Mouse (Mus musculus): ENCODE data around the gene Nr3c2. TPM values are rescaled to one million over a fixed set of nuclear protein-coding genes. Genes with fewer than 3 reads are reported as not detected.

The Nr3c2 gene
- total and polyA plus RNA-seq, 3 experiments: 0.12 to 0.30 TPM; not detected in 1

DNA sequence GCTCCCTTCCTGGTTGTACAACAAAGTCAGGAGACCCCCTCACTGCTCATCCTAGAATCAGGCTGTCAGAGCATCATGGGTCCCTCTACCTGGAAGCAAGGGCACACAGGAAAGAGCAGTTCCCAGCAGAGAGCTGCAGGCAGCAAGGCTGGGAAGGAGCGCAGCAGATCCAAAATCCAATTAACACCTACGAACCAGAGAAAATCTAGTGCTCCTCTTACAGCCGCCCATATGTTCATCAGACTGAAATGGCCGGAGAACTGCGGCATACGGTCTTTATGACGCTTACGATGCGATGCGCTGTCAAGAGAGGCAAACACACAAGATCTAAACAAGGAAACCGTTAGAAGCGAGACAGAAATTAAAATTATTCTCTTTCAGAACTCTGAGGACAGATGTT, 389.2 kb downstream of the Nr3c2 start:
- H3K9ac ChIP-seq (ENCODE audit: insufficient read depth, low read depth): no peak overlapping the region
- H3K4me3 ChIP-seq (replicated peaks in 1 of 3; ENCODE audit: low read depth in 2 of 3, low read length in 2 of 3, poor library complexity in 1 of 3): no peak overlapping the region
- no peak overlapping the region for H3K27ac ChIP-seq (ENCODE audit: insufficient read depth, low read depth)
- H3K36me3 ChIP-seq (replicated peaks in 1 of 2; ENCODE audit: control insufficient read depth in 1 of 2, insufficient read depth in 1 of 2, low read length in 1 of 2): no peaks in the 10 kb centered on the region
- H3K4me2 ChIP-seq (ENCODE audit: insufficient read depth, low read depth, poor library complexity, severe bottlenecking): no peak overlapping the region
- no peak for DNase-seq (ENCODE audit: extremely low read depth)
- H3K4me1 ChIP-seq (ENCODE audit: control insufficient read depth in 1 of 2, insufficient read depth in 2 of 2): no peaks in the 10 kb centered on the region
- H3K79me2 ChIP-seq (replicated peaks; ENCODE audit: control insufficient read depth, extremely low read depth, insufficient read depth, poor library complexity, severe bottlenecking): no peaks in the 10 kb centered on the region
- in situ Hi-C loops (cut with MboI; ENCODE audit: low pct_ligation_motif_present, low pct_unique_long_range_greater_than_20kb, low sequenced_read_pairs): no loop called here
- TF ChIP-seq MXI1 (IDR thresholded peaks at IDR 0.05; ENCODE audit: low read depth, low read length) (no peak), GABPA (IDR thresholded peaks at IDR 0.05; ENCODE audit: insufficient replicate concordance, low read depth, low read length) (no peak), IRF4 (IDR thresholded peaks at IDR 0.05; ENCODE audit: low read depth, low read length) (no peak), EP300 (IDR thresholded peaks at IDR 0.05; ENCODE audit: low read length) (no peak)
- dilution Hi-C loops (cut with MboI; ENCODE audit: extremely low pct_ligation_motif_present, extremely low pct_unique_long_range_greater_than_20kb, low sequenced_read_pairs): no loop called here
- H3K27me3 ChIP-seq (replicated peaks): no peaks in the 10 kb centered on the region
- H3K9me3 ChIP-seq (replicated peaks; ENCODE audit: low read length): no peaks in the 10 kb centered on the region

DNA sequence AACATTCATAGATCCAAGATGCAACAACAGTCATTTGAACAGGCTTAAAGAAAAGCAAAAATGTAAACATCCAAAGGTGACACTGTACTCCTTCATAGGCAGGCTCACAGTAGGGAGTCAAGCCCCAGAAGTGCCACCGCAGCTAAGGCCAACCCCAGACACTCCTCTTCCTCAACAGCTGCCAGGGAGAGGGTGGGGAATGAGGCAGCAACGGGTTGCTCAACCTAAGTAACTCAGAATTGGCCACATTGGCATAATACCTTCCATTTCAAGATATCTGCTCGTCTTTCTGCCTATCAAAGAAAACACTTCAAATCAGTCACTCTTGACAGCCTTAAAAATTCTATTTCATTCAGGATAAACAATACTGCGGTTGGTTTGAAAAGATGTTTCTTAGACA, 392.9 kb downstream of the Nr3c2 start:
- TF ChIP-seq MAX (IDR thresholded peaks at IDR 0.05; ENCODE audit: low read length) (no peak), UBTF (IDR thresholded peaks at IDR 0.05; ENCODE audit: low read depth, low read length) (no peak), MXI1 (IDR thresholded peaks at IDR 0.05; ENCODE audit: low read depth, low read length) (no peak), E2F4 (IDR thresholded peaks at IDR 0.05; ENCODE audit: insufficient replicate concordance, low read depth, low read length) (no peak), USF2 (conservative IDR thresholded peaks at IDR 0.05; ENCODE audit: low read depth, low read length) (no peak), ELF1 (IDR thresholded peaks at IDR 0.05; ENCODE audit: low read depth, low read length) (no peak), POLR2AphosphoS2 (IDR thresholded peaks at IDR 0.05; ENCODE audit: low read depth, low read length) (no peak), SMC3 (IDR thresholded peaks at IDR 0.05; ENCODE audit: low read depth, low read length) (no peak), MEF2A (IDR thresholded peaks at IDR 0.05; ENCODE audit: borderline replicate concordance, low read depth, low read length) (no peak)
- dilution Hi-C loops (cut with MboI; ENCODE audit: extremely low pct_ligation_motif_present, extremely low pct_unique_long_range_greater_than_20kb, low sequenced_read_pairs): no loop called here
- Histone ChIP-seq H3K9me3 (replicated peaks; ENCODE audit: low read length) (no peaks in the 10 kb centered on the region), H3K27me3 (replicated peaks) (no peaks in the 10 kb centered on the region), H3K79me2 (replicated peaks; ENCODE audit: control insufficient read depth, extremely low read depth, insufficient read depth, poor library complexity, severe bottlenecking) (no peaks in the 10 kb centered on the region), H3K36me3 (replicated peaks in 1 of 2; ENCODE audit: control insufficient read depth in 1 of 2, insufficient read depth in 1 of 2, low read length in 1 of 2) (no peaks in the 10 kb centered on the region), H3K9ac (ENCODE audit: insufficient read depth, low read depth) (no peak overlapping the region), H3K4me1 (ENCODE audit: control insufficient read depth in 1 of 2, insufficient read depth in 2 of 2) (no peaks in the 10 kb centered on the region), H3K4me2 (ENCODE audit: insufficient read depth, low read depth, poor library complexity, severe bottlenecking) (no peak overlapping the region), H3K4me3 (replicated peaks in 1 of 3; ENCODE audit: low read depth in 2 of 3, low read length in 2 of 3, poor library complexity in 1 of 3) (no peak overlapping the region), H3K27ac (ENCODE audit: insufficient read depth, low read depth) (no peak overlapping the region)
- in situ Hi-C loops (cut with MboI; ENCODE audit: low pct_ligation_motif_present, low pct_unique_long_range_greater_than_20kb, low sequenced_read_pairs): no loop called here
- no peak for DNase-seq (ENCODE audit: extremely low read depth)

DNA sequence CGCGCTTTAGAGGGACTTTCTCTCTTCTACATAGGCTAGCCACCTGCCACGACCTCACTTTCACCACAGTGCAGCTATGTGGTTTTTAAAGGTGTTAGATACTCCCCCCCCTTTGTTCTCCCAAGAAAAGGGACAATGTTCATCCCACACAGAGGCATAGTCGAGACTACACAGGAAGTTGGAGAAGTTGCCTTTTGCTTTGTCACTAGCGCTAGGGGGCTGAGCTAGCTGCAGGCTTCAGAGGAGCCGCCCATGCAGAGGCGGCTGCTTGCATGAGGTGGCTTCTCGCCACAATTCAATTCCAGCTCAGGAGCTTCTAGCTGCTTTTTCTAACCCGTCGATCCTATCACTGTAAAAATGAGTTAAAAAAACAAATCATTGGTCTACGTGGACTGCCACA, 393.4 kb downstream of the Nr3c2 start:
- TF ChIP-seq JUN (IDR thresholded peaks at IDR 0.05; ENCODE audit: insufficient read depth, low read depth, low read length) (no peak), POLR2A (IDR thresholded peaks at IDR 0.05; ENCODE audit: low read depth, low read length) (no peak), BHLHE40 (IDR thresholded peaks at IDR 0.05; ENCODE audit: low read depth, low read length) (no peak), KAT2A (IDR thresholded peaks at IDR 0.05; ENCODE audit: insufficient replicate concordance, low read length) (no peak), NELFE (IDR thresholded peaks at IDR 0.05; ENCODE audit: low read depth, low read length) (no peak), ZMIZ1 (IDR thresholded peaks at IDR 0.05; ENCODE audit: low read depth, low read length) (no peak), TBP (conservative IDR thresholded peaks at IDR 0.05; ENCODE audit: low read depth, low read length) (no peak), USF1 (IDR thresholded peaks at IDR 0.05; ENCODE audit: low read depth, low read length) (no peak), E2F4 (IDR thresholded peaks at IDR 0.05; ENCODE audit: insufficient replicate concordance, low read depth, low read length) (no peak), GABPA (IDR thresholded peaks at IDR 0.05; ENCODE audit: insufficient replicate concordance, low read depth, low read length) (no peak), MYC (IDR thresholded peaks at IDR 0.05; ENCODE audit: low read depth, low read length) (no peak), RCOR1 (conservative IDR thresholded peaks at IDR 0.05; ENCODE audit: low read depth, low read length) (no peak), ZNF384 (IDR thresholded peaks at IDR 0.05; ENCODE audit: low read depth, low read length) (no peak), CTCF (conservative IDR thresholded peaks at IDR 0.05 in 1 of 2, IDR thresholded peaks at IDR 0.05 in 1 of 2; ENCODE audit: low read depth in 2 of 2, low read length in 2 of 2) (no peak), PAX5 (IDR thresholded peaks at IDR 0.05; ENCODE audit: low read length) (no peak), EP300 (IDR thresholded peaks at IDR 0.05; ENCODE audit: low read length) (no peak), JUND (conservative IDR thresholded peaks at IDR 0.05; ENCODE audit: low read depth, low read length) (no peak)
- H3K4me1 ChIP-seq (ENCODE audit: control insufficient read depth in 1 of 2, insufficient read depth in 2 of 2): no peaks in the 10 kb centered on the region
- H3K4me3 ChIP-seq (replicated peaks in 1 of 3; ENCODE audit: low read depth in 2 of 3, low read length in 2 of 3, poor library complexity in 1 of 3): no peak overlapping the region
- no peaks in the 10 kb centered on the region for H3K79me2 ChIP-seq (replicated peaks; ENCODE audit: control insufficient read depth, extremely low read depth, insufficient read depth, poor library complexity, severe bottlenecking)
- dilution Hi-C loops (cut with MboI; ENCODE audit: extremely low pct_ligation_motif_present, extremely low pct_unique_long_range_greater_than_20kb, low sequenced_read_pairs): no loop called here
- no peaks in the 10 kb centered on the region for H3K27me3 ChIP-seq (replicated peaks)
- in situ Hi-C loops (cut with MboI; ENCODE audit: low pct_ligation_motif_present, low pct_unique_long_range_greater_than_20kb, low sequenced_read_pairs): no loop called here
- no peak overlapping the region for H3K4me2 ChIP-seq (ENCODE audit: insufficient read depth, low read depth, poor library complexity, severe bottlenecking)
- DNase-seq (ENCODE audit: extremely low read depth): no peak
- no peaks in the 10 kb centered on the region for H3K36me3 ChIP-seq (replicated peaks in 1 of 2; ENCODE audit: control insufficient read depth in 1 of 2, insufficient read depth in 1 of 2, low read length in 1 of 2)
- no peak overlapping the region for H3K27ac ChIP-seq (ENCODE audit: insufficient read depth, low read depth)
- no peak overlapping the region for H3K9ac ChIP-seq (ENCODE audit: insufficient read depth, low read depth)
- no peaks in the 10 kb centered on the region for H3K9me3 ChIP-seq (replicated peaks; ENCODE audit: low read length)

All from CH12.LX (cell line).